Mouse (Mus musculus) megakaryocyte, adult 5-6 weeks (primary cell): Measurements from ENCODE around the gene Arhgap31. TPM values are rescaled to one million over a fixed set of nuclear protein-coding genes. Genes with fewer than 3 reads are reported as not detected.

Source experiments
- ATAC-seq: 2 replicates; pipeline ENCODE4 v1.8.0; 2016; ENCODE audit warnings: mild to moderate bottlenecking, inconsistent platforms; ENCODE audit not compliant: poor library complexity, severe bottlenecking
- total RNA-seq, 2 experiments: library from RNA; stranded (forward) in 1 of 2; stranded (reverse) in 1 of 2; fragments of 153-499, 151-499 nt in 1 of 2; fragments of 221-1000, 200-1000 nt in 1 of 2; gene quantifications; 2 replicates each; pipeline versions ENCODE4 v1.2.3 to v1.2.4; 2015 to 2017

Arhgap31 gene
- total RNA-seq, 2 experiments from 2014 or later: 10.0 to 20.4 TPM

DNA sequence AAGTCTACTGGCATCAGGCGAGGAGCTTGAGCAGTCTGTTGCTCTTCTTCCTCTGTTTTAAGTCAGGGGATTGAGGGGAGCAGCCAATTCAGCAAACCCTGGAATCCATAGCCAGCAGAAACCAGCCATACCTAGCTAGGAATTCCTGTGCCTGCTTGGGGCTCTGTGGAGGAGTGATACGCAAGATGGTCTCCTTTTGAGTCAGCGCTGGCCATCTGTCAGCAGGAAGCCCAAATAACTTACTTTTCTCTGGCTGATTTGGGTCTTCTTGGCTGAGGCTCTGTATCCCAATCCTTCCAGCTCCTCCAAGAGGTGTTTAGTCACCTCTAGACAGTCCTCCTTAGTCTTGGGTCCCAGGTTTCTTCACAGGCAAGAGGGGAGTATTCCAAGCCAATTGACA, 157.1 kb downstream of the Arhgap31 start:
- no peak for ATAC-seq

DNA sequence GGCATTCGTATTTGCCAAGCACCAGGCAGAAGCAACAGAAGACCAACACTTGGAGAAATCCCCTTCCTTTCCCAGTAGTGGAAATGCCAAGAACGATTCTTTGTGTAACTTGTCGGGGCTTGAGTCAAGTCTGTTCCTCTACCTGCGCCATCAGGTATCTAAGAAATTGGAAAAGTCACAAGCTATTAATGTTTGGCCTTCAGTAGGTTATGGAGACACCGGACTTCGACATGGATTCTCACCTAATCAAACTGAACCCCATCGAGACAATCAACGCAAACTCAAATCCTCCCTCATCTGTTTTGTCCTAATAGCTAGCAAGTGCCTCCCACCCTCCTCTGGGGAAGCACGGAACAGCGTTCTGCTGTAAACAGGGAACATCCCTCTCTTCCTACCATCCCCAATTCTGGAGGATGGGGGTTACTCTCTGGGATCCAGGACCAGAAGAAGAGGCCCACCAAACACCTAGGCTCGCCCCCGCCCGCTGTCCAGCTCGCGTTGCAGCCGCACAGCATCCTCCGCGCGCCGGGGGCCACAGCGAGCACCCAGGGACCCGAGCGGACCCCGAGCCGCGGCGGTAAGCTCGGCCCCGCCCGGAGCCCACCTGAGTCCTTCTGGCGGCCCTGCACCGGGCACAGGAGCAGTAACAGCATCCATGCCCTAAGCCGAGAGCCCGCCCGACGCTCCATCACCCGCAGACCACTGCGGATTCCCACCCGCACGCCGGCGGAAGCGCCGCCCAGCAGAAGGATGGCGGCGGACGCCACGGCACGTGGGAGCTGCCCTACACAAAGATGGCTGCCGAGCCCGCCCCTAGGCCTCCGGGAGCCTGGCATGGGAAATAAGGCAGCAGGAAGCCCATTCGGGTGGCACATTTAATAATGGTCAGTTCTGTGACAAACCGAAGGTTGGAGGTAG, 163.3 kb downstream of the Arhgap31 start, which contains the start of gene Poglut1:
TSS of gene Poglut1 (minus strand) at position 780 of the 918 bp plus-strand sequence.
- peak; percentile 99 for ATAC-seq

Other genes starting within 250 kb of the Arhgap31 start
- 5.3 and 9.3 TPM in 2 replicates for gene Timmdc1, start 190.6 kb downstream of the Arhgap31 start, total RNA-seq (2015)
- gene Timmdc1, start 190.6 kb downstream of the Arhgap31 start, total RNA-seq (2017): 19.0 and 19.9 TPM in 2 replicates
- gene Poglut1, start 163.0 kb downstream of the Arhgap31 start, total RNA-seq (2015): 25.0 and 29.4 TPM in 2 replicates
- 13.5 and 15.4 TPM in 2 replicates for gene Poglut1, start 163.0 kb downstream of the Arhgap31 start, total RNA-seq (2017)
- 67.1 and 67.2 TPM in 2 replicates for gene Tmem39a, start 154.6 kb downstream of the Arhgap31 start, total RNA-seq (2015)
- gene Tmem39a, start 154.6 kb downstream of the Arhgap31 start, total RNA-seq (2017): 32.1 and 32.5 TPM in 2 replicates
- gene B4galt4, start 29.0 kb upstream of the Arhgap31 start, total RNA-seq (2015): 12.2 and 20.8 TPM in 2 replicates
- 21.4 and 26.2 TPM in 2 replicates for gene B4galt4, start 29.0 kb upstream of the Arhgap31 start, total RNA-seq (2017)
- 1.0 and 1.3 TPM in 2 replicates for gene Upk1b, start 87.1 kb upstream of the Arhgap31 start, total RNA-seq (2015)
- gene Upk1b, start 87.1 kb upstream of the Arhgap31 start, total RNA-seq (2017): 1.2 and 1.7 TPM in 2 replicates
- not detected in 2 replicates for gene 4930435E12Rik, start 115.5 kb upstream of the Arhgap31 start, total RNA-seq (2015)
- not detected in 2 replicates for gene 4930435E12Rik, start 115.5 kb upstream of the Arhgap31 start, total RNA-seq (2017)
- not detected in 2 replicates for gene Igsf11, start 179.4 kb upstream of the Arhgap31 start, total RNA-seq (2015)
- gene Igsf11, start 179.4 kb upstream of the Arhgap31 start, total RNA-seq (2017): not detected in 2 replicates